10 mouse cellular contexts compared by ENCODE assay signal in the genomic region with DNA sequence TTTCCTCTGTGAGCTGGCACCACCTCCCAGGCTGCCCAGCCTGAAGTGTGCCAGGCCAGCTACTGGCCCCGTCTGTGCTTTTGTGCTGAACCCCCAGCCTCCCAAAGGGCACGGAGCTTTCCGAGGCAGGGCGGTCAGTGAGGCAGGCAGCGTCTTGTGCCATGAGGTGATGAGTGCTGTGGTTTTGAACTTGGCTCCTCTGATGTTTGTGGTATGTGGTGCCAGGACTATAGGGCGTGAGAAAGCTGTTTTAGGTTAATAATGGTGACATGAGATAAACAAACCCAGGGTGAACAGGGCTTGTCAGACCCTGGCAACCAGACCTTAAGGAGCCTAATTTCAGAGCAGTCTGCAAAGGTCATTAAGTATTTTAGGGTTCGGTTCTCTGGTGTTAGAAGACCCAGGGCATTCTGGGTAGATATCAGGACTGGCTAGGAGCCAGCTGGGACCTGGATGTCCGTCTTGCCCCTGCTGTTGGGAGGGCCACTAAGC.
DNase-seq lines count a peak whose midpoint lies in the region; ATAC-seq and TF ChIP-seq lines count a peak whose summit lies in the region.
"Had no signal": no experiment of that assay in that cellular context is flagged by ENCODE, and none has a peak within 500 bp of the region (broad histone marks: within the 10 kb centered on the region; RNA-seq: fewer than 3 reads in every experiment).

No protein-coding gene starts in this region.

- H3K4me3 ChIP-seq in liver, postnatal 0 days (ENCODE audit: low read depth, low read length): no peak overlapping the region
- H3K4me3 ChIP-seq in megakaryocyte, embryonic 14.5 days (replicated peaks): peak overlapping the region; percentile 67
- H3K4me3 ChIP-seq in intestine, postnatal 0 days (ENCODE audit: low read depth, low read length): no peak overlapping the region
- H3K4me3 ChIP-seq: embryonic facial prominence, embryonic 15.5 days; liver, embryonic 13.5 days had no signal

- peaks cover 14% of the 10 kb centered on the region for H3K4me1 ChIP-seq in liver, postnatal 0 days (ENCODE audit: insufficient read depth)
- peaks cover 100% of the 10 kb centered on the region for H3K4me1 ChIP-seq in megakaryocyte, embryonic 14.5 days
- no peaks in the 10 kb centered on the region for H3K4me1 ChIP-seq in intestine, postnatal 0 days (replicated peaks; ENCODE audit: control insufficient read depth, insufficient read depth, low read length)

- H3K27me3 ChIP-seq in liver, postnatal 0 days (ENCODE audit: insufficient read depth, low read length): no peaks in the 10 kb centered on the region
- H3K27me3 ChIP-seq in megakaryocyte, embryonic 14.5 days (replicated peaks): no peaks in the 10 kb centered on the region
- H3K27me3 ChIP-seq in intestine, postnatal 0 days (replicated peaks; ENCODE audit: control insufficient read depth, insufficient read depth, low read length): no peaks in the 10 kb centered on the region
- H3K27me3 ChIP-seq: embryonic facial prominence, embryonic 15.5 days; liver, embryonic 13.5 days had no signal

- WGBS in liver, postnatal 0 days (ENCODE audit: insufficient replicate concordance): 30% methylated on average over 8 of the region's 8 CpGs
- 68% methylated on average over 8 of the region's 8 CpGs for WGBS in intestine, postnatal 0 days

- no peak for TF ChIP-seq EP300 in liver, postnatal 0 days (IDR thresholded peaks at IDR 0.05; ENCODE audit: low read depth)

- ATAC-seq in CD4-positive, CD25-positive, alpha-beta regulatory T cell, adult 4 months: no peak
- no peak for ATAC-seq in liver, postnatal 0 days
- no peak for ATAC-seq in intestine, postnatal 0 days

- H3K36me3 ChIP-seq in liver, postnatal 0 days (replicated peaks; ENCODE audit: insufficient read depth, low read length): no peaks in the 10 kb centered on the region; the same call in 1 of the 2 replicates
- H3K36me3 ChIP-seq in megakaryocyte, embryonic 14.5 days (replicated peaks; ENCODE audit: low read length): peaks cover 97% of the 10 kb centered on the region
- peaks cover 1% of the 10 kb centered on the region; the same call in 1 of the 2 replicates for H3K36me3 ChIP-seq in intestine, postnatal 0 days (ENCODE audit: control insufficient read depth, insufficient read depth)
- H3K36me3 ChIP-seq: embryonic facial prominence, embryonic 15.5 days had no signal

- H3K4me2 ChIP-seq in liver, postnatal 0 days (ENCODE audit: low read depth, low read length): no peak overlapping the region
- H3K4me2 ChIP-seq in intestine, postnatal 0 days (replicated peaks; ENCODE audit: low read depth): no peak overlapping the region
- H3K4me2 ChIP-seq: embryonic facial prominence, embryonic 15.5 days; liver, embryonic 13.5 days had no signal

- H3K9me3 ChIP-seq in liver, postnatal 0 days (ENCODE audit: low read length): no peaks in the 10 kb centered on the region
- no peaks in the 10 kb centered on the region for H3K9me3 ChIP-seq in megakaryocyte, embryonic 14.5 days
- H3K9me3 ChIP-seq in intestine, postnatal 0 days (ENCODE audit: control insufficient read depth): no peaks in the 10 kb centered on the region
- H3K9me3 ChIP-seq: embryonic facial prominence, embryonic 15.5 days; liver, embryonic 13.5 days had no signal

- H3K27ac ChIP-seq in liver, postnatal 0 days (ENCODE audit: low read depth): peak overlapping the region; percentile 16; the same call in 1 of the 2 replicates
- no peak overlapping the region for H3K27ac ChIP-seq in intestine, postnatal 0 days (ENCODE audit: low read depth, low read length)
- H3K27ac ChIP-seq: liver, embryonic 13.5 days had no signal

- no peak overlapping the region for H3K9ac ChIP-seq in liver, postnatal 0 days (replicated peaks)
- H3K9ac ChIP-seq in intestine, postnatal 0 days (ENCODE audit: low read depth, low read length): no peak overlapping the region
- H3K9ac ChIP-seq: embryonic facial prominence, embryonic 15.5 days; liver, embryonic 13.5 days had no signal

- TF ChIP-seq CTCF in liver, postnatal 0 days (IDR thresholded peaks at IDR 0.05; ENCODE audit: low read depth): no peak
- TF ChIP-seq CTCF in intestine, postnatal 0 days (IDR thresholded peaks at IDR 0.05; ENCODE audit: low read depth): no peak

- DNase-seq in CD4-positive, CD25-positive, alpha-beta regulatory T cell, adult 2 months (ENCODE audit: low read depth, low spot score): peak; percentile 33
- DNase-seq in liver, postnatal 0 days: no peak
- no peak for DNase-seq in liver
- DNase-seq in heart, adult 18-20 months: peak; percentile 55 to 72
- no peak for DNase-seq in embryo, embryonic 11 days
- DNase-seq: liver, embryonic 13.5 days had no signal

Comparison
In these comparisons a context has a peak if more than half of its experiments do, and no peak if none do; other contexts are left out.
1. DNase-seq: peak in CD4-positive, CD25-positive, alpha-beta regulatory T cell, adult 2 months (single experiment) and heart, adult 18-20 months (2 of 2); none in liver, postnatal 0 days (single experiment), liver (single experiment) and embryo, embryonic 11 days (single experiment).